Mouse (Mus musculus) C2C12 (cell line): ENCODE measurements around the gene Fsip1.

ENCODE experiments used
- CEBPB ChIP-seq: IDR thresholded peaks from one replicate; pipeline ENCODE4 v1.6.1; 2011; ENCODE audit warnings: low read depth, mild to moderate bottlenecking, control low read depth, moderate library complexity
- CTCF ChIP-seq: IDR thresholded peaks from one replicate; pipeline ENCODE4 v1.5.1; 2011; ENCODE audit not compliant: control insufficient read depth, insufficient read depth, insufficient read length
- MAX ChIP-seq: IDR thresholded peaks from one replicate; pipeline ENCODE4 v1.6.1; 2011; ENCODE audit warnings: mild to moderate bottlenecking, control low read depth
- MYOD1 ChIP-seq: IDR thresholded peaks from one replicate; pipeline ENCODE4 v1.6.1; 2011; ENCODE audit warnings: low read depth; ENCODE audit not compliant: control insufficient read depth, insufficient read length
- MYOG ChIP-seq: IDR thresholded peaks from one replicate; pipeline ENCODE4 v1.6.1; 2011; ENCODE audit not compliant: control insufficient read depth, insufficient read length; ENCODE audit errors: extremely low read depth
- USF1 ChIP-seq: IDR thresholded peaks from one replicate; pipeline ENCODE4 v1.6.1; 2011; ENCODE audit warnings: low read depth, mild to moderate bottlenecking, control low read depth, moderate library complexity

DNA sequence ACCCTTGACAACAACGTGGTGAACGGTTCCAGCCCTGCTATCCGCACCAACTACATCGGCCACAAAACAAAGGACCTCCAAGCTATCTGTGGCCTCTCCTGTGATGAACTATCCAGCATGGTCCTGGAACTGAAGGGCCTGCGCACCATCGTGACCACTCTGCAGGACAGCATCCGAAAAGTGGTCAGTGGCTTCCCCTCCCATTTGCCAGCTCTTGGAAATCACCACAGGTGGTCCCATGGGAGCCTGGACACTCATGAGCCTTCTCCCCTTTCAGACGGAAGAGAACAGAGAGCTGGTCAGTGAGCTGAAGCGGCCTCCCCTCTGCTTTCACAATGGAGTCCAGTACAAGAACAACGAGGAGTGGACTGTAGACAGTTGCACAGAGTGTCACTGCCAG lies 142.1 kb downstream of the Fsip1 start:
- no peak for TF ChIP-seq CTCF
- TF ChIP-seq USF1, result no peak
- peak; percentile 48 for TF ChIP-seq MAX
- no peak for TF ChIP-seq CEBPB
- TF ChIP-seq MYOD1, result no peak
- no peak for TF ChIP-seq MYOG
